Mouse (Mus musculus): ENCODE measurements at regions not wholly inside any gene's neighbourhood (a gene's known extent, or its start where the extent isn't known, plus 50 kb on each side); places are given as distances from the start of the nearest gene placed in this dataset.

GRCm38 (mm10) chr9:46431053-46431452 lies 111.3 kb upstream of the 4931429L15Rik start:
- TF ChIP-seq CTCF (IDR thresholded peaks at IDR 0.05), result no peak
- no peak for TF ChIP-seq EP300 (IDR thresholded peaks at IDR 0.05; ENCODE audit: insufficient read depth, low read depth, low read length)
- TF ChIP-seq POLR2A (IDR thresholded peaks at IDR 0.05; ENCODE audit: insufficient read depth, low read depth, low read length), result no peak
